Mouse (Mus musculus) adrenal gland, postnatal 25 days (tissue): ENCODE results near the gene Wfdc10. TPM values are rescaled to one million over a fixed set of nuclear protein-coding genes. Genes with fewer than 3 reads are reported as not detected.

Source experiments
- DNase-seq: peaks from one replicate; pipeline ENCODE4 v3.0.0; 2021; ENCODE audit warnings: mixed read lengths
- total RNA-seq: library from RNA; stranded (reverse); gene quantifications from 2 replicates; pipeline ENCODE4 v1.2.3, GENCODE M21; 2021

Gene Wfdc10
- total RNA-seq, 1 experiment from 2014 or later = not detected

GRCm38 (mm10) chr2:164701761-164702160, 45.9 kb downstream of the Wfdc10 start:
- no peak for DNase-seq

- DNase-seq = no peak
These were observed 48.4 kb downstream of the Wfdc10 start for GRCm38 (mm10) chr2:164704235-164704634.

GRCm38 (mm10) chr2:164705328-164705727, 49.5 kb downstream of the Wfdc10 start:
- no peak for DNase-seq

- DNase-seq = no peak
These were observed 50.1 kb downstream of the Wfdc10 start for GRCm38 (mm10) chr2:164705991-164706390.

Other genes with a start within 250 kb of the Wfdc10 start
- 75.1 and 82.0 TPM in 2 replicates for gene Sdc4, start 212.2 kb upstream of the Wfdc10 start, total RNA-seq
- 27.0 and 30.0 TPM in 2 replicates for gene Sys1, start 199.1 kb upstream of the Wfdc10 start, total RNA-seq
- gene Gm20458, start 195.1 kb upstream of the Wfdc10 start, total RNA-seq = 4.0 TPM in 1 of 2 replicates, not detected in the other
- not detected in 2 replicates for gene Trp53tg5, start 182.3 kb upstream of the Wfdc10 start, total RNA-seq
- gene Dbndd2, start 169.9 kb upstream of the Wfdc10 start, total RNA-seq = 6.3 and 6.4 TPM in 2 replicates
- 98.3 and 99.7 TPM in 2 replicates for gene Pigt, start 158.5 kb upstream of the Wfdc10 start, total RNA-seq
- gene Wfdc2, start 93.6 kb upstream of the Wfdc10 start, total RNA-seq = not detected in 2 replicates
- not detected in 2 replicates for gene Spint3, start 82.6 kb upstream of the Wfdc10 start, total RNA-seq
- 0.58 TPM in 1 of 2 replicates, not detected in the other for gene Wfdc6a, start 70.6 kb upstream of the Wfdc10 start, total RNA-seq
- not detected in 2 replicates for gene Eppin, start 62.5 kb upstream of the Wfdc10 start, total RNA-seq
- not detected in 2 replicates for gene Wfdc6b, start 42.5 kb upstream of the Wfdc10 start, total RNA-seq
- not detected in 2 replicates for gene Wfdc8, start 42.4 kb upstream of the Wfdc10 start, total RNA-seq
- not detected in 2 replicates for gene Wfdc16, start 17.2 kb upstream of the Wfdc10 start, total RNA-seq
- gene Wfdc9, start 537 bp downstream of the Wfdc10 start, total RNA-seq = not detected in 2 replicates
- not detected in 2 replicates for gene Wfdc11, start 18.0 kb downstream of the Wfdc10 start, total RNA-seq
- gene Wfdc13, start 29.1 kb downstream of the Wfdc10 start, total RNA-seq = not detected in 2 replicates
- not detected in 2 replicates for gene Spint4, start 42.5 kb downstream of the Wfdc10 start, total RNA-seq
- not detected in 2 replicates for gene Spint5, start 59.3 kb downstream of the Wfdc10 start, total RNA-seq
- gene Wfdc3, start 89.9 kb downstream of the Wfdc10 start, total RNA-seq = 0.39 and 0.57 TPM in 2 replicates
- 43.5 and 45.3 TPM in 2 replicates for gene Dnttip1, start 89.9 kb downstream of the Wfdc10 start, total RNA-seq
- 9.9 and 14.1 TPM in 2 replicates for gene Ube2c, start 113.9 kb downstream of the Wfdc10 start, total RNA-seq
- not detected in 2 replicates for gene Tnnc2, start 123.9 kb downstream of the Wfdc10 start, total RNA-seq
- 36.6 and 50.0 TPM in 2 replicates for gene Snx21, start 129.8 kb downstream of the Wfdc10 start, total RNA-seq
- 28.9 and 36.0 TPM in 2 replicates for gene Acot8, start 148.8 kb downstream of the Wfdc10 start, total RNA-seq
- gene Zswim3, start 149.1 kb downstream of the Wfdc10 start, total RNA-seq = 4.3 and 5.5 TPM in 2 replicates
- 11.9 and 14.2 TPM in 2 replicates for gene Zswim1, start 166.6 kb downstream of the Wfdc10 start, total RNA-seq
- gene Spata25, start 172.5 kb downstream of the Wfdc10 start, total RNA-seq = not detected in 2 replicates
- 108 and 121 TPM in 2 replicates for gene Ctsa, start 176.8 kb downstream of the Wfdc10 start, total RNA-seq
- 1.3 and 2.2 TPM in 2 replicates for gene Neurl2, start 177.4 kb downstream of the Wfdc10 start, total RNA-seq
- 12.7 and 16.2 TPM in 2 replicates for gene Pltp, start 201.7 kb downstream of the Wfdc10 start, total RNA-seq
- 46.6 and 60.9 TPM in 2 replicates for gene Pcif1, start 223.3 kb downstream of the Wfdc10 start, total RNA-seq